Mouse (Mus musculus) effector memory CD4-positive, alpha-beta T cell, adult 5 months (primary cell): ENCODE results near the gene Tmem185a. TPM values are rescaled to one million over a fixed set of nuclear protein-coding genes. Genes with fewer than 3 reads are reported as not detected.

ENCODE experiments used
- polyA plus RNA-seq: library from polyadenylated mRNA; unstranded; fragments of 100-300 nt; shearing (Covaris generic); gene quantifications from one replicate; pipeline ENCODE4 v1.2.1, GENCODE M21; 2017

Gene Tmem185a
- 25.9 TPM for polyA plus RNA-seq

DNA sequence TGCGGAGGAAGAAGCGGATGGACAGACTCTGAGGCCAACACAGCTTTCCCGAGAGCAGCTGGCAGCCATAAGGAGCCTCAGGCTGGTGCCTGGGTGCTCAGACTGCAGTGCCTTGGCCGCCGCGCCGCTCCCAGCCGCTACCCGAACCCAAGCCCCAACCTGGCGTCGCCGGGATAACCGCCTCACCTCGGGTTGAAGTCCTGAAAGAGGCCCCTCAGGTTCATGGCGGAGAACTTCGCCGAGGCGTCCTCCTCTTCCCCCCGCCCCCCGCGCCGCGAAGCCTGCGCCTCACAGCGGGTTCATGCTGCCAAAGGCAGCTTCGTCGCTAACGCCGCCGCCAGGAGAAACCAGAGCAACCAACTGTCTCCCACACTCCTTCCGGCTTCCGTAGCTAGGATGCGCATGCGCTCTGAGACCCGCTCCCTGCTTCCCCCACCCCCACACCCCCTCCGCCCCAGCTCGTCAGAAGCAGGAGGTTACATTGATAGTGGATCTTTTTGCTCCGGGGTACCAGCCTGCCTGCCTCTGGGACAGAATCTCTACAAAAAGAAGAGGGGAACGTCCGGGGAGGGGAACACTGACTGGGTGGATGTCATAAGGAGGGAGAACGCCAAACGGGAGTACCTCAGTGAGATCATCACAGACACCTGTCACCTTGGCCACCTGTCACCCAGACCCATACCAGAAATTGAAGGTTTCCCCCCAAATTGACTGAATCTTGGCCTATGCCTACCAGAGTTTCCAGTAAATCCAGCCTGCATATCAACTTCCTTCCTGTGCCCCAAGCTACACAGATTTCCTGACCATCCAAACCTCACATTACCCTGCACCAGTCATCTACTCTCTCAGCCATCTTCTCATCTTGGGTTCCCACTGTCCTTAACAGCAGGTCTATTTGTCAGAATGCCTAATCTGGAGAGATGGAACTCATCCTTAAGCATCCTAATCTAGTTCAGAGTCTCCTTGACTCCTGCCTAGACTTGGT lies at the start of gene Tmem185a:
TSS of gene Tmem185a (minus strand) at position 389 of the 985 bp plus-strand sequence.

Other genes starting within 250 kb of the Tmem185a start
- 34.9 TPM for gene Ids, start 112.1 kb downstream of the Tmem185a start, polyA plus RNA-seq
- gene 1110012L19Rik, start 91.3 kb downstream of the Tmem185a start, polyA plus RNA-seq: 27.1 TPM